Mouse (Mus musculus): ENCODE measurements around the gene Prkacb.
"Not testable (repeated sequence)": the region's sequence is repeated elsewhere in the genome, so short reads cannot be mapped to it uniquely, and the experiment has no call there.

The Prkacb gene

DNA sequence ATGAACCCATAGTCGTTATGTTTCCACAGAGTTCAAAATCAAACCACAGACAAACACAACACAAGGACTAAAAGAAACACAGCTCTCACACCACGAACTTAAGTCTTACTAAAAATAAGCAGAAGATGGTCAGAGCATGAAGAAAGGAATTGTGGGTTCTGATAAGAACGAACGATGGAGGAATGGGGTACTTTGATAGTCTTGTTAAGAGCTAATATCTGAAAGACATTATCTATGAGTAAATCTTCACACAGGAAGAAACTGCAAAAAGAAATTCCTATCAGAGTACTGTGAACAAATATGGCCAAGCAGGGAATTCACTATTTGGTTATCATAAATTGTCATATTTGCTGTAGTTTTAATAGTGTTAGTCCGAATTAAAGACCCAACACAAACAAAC lies 36.1 kb downstream of the Prkacb start:
- DNase-seq, result no peak

DNA sequence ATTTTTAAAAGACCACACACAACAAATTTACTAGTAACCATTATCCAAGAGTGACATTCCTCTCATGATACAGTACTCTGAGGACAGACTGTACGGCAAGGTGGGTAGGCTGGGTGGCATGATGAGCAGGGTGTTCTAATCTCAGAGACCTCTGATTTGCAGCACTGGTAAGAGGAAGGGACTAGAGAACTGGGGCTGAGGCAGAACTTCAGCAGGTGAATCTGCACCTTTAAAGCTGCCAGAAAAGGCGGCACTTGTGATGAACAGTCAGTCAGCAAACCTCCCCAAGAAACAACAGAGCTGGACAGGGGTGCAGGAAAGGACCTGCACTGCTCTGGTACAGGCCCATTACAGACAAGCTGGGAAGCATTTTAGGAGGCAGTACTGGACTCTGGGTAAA lies 41.9 kb downstream of the Prkacb start:
- no peak for DNase-seq

DNA sequence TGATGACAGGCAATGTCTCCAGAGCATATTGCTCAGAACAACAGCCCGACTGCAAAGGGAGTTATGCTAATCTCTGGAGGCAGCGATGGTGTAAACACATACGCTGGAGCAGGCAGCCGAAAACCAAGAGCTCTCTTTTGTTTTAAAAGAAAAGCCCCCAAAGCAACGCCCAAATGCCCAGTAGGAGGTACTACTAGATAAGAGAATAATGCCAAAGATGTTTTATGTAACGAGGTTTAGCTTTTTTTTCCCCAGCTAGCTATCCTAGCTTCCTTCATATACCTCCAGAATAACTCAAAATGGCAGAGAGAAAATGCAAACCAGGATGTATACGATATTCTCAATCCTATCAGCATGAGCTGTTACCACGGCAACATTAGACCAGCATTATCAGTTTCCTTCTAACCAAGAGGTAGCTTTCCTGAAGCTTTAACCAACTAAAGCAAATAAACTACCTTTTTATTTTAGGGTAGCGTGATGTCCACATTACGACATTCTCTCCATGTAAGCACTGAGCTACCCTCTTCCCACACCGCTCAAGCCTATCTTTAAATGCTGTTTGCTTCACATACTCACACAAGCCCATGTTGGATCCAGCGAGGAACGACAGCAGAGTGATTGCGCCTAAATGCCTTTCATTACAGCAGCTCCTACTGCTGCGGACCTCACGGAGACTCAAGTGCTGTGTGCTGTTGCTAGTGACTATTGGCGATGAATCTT lies 42.7 kb downstream of the Prkacb start:
- DNase-seq, result no peak

DNA sequence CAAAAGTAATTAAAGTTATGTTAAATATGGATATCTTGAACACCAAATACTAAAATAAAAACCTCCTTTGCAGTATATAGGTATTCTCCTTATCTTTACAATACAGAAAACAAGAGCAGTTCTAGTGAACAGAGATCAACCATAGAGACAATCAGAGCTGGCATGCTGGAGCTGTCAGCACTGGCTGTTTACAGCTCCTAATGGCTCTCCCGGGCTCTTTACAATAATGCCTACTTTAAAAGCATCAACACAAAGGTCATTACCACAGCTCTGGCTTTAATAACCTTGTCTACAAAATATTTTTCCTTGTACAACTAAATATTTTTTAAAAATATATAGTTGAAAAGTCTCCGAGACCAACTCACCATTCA lies 43.2 kb downstream of the Prkacb start:
- no peak for DNase-seq

DNA sequence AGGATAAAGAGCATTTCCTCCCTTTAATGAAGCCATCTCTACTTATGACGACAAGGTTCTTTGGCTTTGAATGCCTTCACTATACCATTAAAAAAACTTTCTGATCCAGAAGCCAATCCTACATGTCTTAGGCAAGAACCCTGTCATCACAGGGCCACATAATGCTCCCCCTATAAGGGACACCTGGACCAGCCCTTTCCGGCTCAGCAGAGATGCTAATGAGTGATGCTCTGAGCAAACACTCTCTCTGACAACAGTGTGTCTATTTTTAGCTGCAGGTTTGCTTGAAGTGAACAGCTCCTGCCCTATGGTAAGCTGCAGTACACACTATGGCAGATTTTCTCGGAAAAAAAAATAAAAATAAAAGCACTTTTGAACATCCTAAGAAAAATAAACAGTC lies 43.9 kb downstream of the Prkacb start:
- no peak for DNase-seq

DNA sequence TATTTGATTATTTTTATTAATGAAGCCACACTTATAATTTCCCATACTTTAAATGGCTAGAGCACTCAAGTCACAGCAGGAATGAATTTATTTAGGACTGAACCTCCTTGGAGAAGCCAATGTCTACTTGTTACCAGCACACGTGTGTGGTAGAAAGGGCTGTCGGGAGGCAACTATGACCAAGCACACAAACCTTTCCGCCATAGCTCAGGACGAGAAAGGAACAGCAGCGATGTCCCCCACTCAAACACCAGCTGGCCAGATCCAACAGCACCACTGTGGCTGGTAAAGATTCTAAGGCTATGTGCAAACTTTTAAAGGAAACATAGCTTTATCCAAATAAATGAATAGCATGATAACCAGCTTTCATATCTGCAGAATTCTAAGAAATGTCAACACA lies 44.4 kb downstream of the Prkacb start:
- no peak for DNase-seq

DNA sequence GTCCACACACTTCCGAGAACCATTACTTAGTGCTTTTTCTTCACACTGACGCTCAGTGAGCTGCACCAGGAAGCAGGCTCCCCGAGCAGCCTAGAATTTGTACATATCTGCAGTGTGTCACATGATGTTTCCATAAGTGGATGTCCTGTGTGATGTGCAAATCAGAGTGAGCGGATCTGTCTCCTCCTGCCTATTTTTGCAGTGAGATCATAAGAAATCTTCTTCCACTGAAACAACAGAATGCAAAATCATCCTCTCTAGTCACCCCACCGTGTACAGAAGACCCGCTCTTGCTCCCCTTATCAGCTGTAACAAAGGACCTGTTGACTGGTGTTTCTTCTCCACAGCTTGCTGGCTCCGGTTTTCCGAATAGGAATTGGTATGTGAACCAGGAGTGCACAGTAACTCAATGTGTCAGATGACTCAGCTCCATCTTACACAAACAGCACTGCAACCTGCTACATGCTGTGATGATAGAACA lies 46.0 kb downstream of the Prkacb start:
- no peak for DNase-seq

DNA sequence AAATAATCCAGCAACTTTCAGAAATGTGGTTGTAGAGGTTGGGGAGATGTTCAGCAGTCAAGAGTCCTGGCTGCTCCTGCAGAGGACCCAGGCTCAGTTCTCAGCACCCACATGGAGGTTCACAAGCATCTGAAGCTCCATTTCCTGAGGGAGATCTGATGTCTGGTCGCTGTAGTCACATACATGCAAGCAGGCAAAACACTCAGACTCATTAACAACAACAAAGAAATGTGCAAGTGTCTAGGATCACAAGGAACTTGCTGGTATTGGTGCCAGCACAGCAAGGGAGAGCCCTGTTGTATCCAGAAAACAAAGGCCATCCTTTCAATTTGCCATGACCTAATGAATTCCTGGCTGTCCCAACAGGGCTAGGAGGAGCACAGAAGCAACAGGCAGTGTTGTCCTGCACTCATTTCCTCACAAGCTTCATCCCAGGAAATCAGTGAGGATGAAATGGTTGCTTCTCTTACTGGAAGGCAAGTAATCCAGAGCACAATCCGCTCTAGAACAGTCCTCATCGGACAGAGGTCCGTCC lies 46.7 kb downstream of the Prkacb start:
- DNase-seq, result no peak

DNA sequence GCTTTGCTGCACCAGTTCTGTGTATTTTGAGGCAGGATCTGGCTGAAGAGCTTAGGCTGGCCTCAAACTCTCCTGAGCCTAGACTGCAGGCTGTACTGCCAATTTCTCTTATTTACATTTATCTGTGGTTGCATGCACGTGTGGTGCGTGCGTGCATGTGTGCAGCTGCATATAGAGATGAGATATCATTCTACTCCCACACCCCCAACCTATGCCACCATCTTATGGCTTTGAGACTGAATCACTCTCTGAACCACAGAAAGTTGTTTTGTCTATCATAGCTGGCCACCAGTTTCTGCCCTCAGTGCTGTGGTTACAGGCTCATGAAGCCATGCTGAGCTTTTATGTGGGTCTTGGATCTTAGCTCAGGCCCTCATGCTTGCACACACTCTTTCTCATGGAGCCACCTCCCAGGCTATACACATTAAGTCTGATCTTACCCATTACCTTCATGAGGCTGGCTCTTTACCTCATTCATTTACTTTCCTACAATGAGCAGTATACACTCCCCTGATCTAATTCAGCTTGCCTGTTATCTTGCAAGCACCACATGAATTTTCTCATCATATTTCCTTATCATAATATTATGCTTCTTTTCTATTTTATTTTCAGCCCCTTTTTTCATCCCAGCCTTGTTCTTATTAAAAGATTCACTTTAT lies 47.8 kb downstream of the Prkacb start:
- no peak for DNase-seq

DNA sequence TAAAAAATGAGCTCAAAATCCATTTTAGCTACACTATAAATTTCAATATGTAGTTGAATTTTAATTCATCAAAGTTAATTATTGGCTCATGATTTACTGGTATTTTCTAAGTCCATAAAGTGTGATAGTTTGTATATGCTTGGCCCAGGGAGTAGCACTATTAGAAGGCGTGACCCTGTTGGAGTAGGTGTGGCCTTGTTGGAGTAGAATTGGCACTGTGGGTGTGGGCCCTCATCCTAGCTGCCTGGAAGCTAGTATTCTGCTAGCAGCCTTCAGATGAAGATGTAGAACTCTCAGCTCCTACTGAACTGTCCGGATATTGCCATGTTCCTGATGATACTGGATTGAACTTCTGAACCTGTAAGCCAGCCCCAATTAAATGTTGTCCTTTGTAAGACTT lies 49.7 kb downstream of the Prkacb start:
- DNase-seq, result not testable (repeated sequence)

DNA sequence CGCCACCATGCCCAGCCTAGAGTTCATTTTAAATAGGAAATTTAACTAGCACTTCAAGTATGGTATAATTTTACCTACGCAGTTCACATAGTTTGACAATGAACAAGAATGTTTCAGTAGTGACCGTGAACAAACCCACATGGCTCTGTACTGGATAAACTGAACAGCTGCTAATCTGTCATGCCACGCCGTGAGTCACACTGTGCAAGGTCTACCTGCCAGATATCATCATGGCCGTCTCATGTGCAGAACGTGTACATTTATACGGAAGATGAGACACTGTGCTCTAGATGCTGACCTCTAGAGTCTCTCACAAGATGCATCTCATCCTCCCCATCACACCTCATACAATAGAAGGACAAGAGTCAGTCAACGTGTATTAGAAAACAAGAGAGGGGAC lies 51.5 kb downstream of the Prkacb start:
- DNase-seq, result no peak

DNA sequence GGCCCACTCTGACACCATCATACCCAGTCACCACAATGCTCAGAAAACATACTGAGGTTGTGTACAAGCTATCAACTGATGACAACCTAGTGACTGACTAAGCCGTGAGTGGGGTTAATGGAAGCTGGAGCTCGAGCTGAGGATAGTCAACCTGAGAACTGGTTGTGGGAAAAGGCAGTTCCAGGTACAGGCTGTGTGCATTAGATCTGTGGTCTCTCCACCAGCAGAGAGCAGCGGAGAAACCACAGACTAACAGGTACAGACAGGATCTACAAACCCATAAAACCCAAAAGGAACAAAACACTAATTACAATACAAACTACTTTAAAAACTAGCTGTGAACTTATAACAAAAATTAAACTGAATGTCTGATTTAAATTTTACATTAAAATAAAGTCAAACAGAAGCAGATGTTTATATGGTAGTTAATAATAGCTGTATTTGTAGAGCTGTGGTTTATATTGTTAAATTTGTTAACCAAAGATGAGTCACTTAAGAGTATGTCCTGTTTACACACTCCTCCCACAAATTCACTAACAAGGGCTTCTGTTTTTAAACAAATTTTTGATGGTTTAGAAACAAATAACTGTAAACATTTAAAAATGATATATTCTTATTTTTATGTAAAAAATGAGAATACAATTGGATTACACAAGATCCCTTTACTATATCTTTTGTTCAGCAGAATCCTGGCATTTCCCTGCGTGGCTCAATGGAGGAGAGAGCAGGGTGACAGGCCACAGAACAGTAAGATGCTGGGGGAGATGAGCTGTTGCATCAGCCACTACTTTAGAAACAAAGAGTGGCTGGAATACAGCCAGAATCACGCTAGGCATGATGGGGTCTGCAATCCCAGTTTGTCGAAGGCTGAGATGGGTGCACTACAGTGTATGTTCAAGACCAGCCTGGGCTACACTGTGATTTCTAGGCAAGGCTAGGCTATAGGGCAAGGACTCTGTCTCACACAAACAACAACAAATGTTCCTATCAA lies 54.5 kb downstream of the Prkacb start:
- DNase-seq, result no peak

DNA sequence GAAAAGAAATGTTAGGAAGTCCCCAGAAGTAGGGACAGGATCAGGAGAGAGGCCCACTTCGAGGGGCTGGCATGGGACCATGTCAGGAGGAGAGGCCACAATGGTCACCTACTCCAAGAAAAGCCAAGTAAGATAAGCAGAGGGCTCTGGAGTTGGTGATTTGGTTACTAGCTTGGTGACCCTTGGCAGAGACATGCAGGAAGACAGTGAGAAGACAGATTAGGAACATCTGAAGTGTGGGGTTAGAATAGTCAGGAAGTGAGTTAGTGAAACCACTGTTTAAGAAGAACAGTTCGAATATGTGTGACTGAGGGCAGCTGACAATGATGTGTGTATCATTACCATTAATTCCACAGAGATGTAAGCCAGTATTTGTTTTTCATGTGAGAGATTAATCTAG lies 58.5 kb downstream of the Prkacb start:
- no peak for DNase-seq

DNA sequence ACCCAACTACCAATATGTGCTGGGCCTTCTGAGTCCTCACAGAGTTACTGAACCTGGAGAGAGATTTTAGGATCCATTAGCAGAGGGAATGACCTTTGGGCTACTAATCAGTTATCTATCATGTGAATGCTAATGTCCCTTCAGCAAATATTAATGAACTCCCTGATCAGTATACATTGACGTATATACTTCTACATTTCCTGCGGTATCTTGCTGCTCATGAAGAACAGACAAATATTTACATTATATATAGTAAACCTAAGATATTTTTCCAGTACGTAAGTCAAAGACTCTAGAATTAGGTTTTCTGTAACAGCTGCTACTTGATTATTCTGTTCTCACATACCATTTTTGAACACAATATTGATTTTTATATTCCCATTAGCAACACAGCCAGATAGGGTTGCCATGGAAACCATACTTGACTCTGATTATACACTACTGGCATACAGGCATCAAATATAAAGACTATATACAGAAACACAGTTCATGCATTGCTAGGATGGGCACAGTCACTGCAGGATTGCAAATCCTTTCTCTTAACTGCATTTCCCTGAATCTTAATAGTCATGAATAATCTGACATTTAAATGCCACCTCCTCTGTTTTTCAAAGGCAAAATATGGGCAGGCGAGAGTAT lies 71.1 kb downstream of the Prkacb start:
- no peak for DNase-seq

DNA sequence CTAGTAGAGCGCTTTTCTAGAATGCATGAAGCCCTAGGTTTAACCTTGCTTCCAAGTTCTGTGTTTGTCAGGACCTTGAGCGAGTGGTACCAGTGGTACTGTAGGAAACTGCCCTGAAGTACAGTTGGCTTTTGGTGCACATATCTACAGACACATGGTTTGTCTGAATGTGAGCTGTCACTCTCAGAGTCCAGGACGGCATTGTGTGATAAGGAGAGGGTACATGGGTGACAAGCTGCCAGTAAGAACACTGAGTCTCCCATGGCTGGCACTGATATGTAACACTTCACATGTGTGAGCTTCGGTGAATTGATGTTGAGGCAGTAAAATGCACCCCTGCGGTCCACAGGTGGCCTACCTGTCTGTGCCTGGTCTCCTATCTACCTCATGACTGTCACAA lies 71.6 kb downstream of the Prkacb start:
- no peak for DNase-seq

DNA sequence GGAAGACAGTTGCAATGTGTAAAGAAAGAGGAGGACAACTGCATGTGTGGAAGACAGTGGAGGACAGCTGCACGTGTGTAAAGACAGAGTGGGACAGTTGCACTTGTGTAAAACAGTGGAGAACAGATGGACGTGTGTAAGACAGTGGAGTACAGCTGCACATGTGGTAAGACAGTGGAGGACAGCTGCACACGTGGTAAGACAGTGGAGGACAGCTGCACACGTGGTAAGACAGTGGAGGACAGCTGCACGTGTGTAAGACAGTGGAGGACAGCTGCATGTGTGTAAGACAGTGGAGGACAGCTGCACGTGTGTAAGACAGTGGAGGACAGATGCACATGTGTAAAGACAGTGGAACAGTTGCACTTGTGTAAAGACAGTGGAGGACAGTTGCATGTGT lies 76.6 kb downstream of the Prkacb start:
- not testable (repeated sequence) for DNase-seq

DNA sequence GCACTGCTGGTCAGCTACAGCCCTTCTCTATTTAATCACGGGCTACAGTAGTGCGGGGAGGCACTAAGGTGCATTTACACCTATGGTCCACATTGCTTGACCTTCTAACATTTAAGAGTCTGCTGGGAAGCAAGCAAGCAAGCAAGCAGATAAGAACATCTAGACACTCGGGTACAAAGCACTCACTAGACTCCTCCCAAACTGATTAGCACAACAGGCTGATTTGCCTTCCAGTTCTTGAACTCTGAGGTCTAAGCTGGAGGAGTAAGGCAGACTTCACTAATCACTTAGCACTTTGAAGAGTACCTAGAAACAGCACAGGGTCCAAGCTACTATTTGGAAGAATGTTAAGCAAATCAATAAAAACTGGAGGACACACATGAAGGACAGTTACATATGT lies 77.1 kb downstream of the Prkacb start:
- DNase-seq, result no peak

DNA sequence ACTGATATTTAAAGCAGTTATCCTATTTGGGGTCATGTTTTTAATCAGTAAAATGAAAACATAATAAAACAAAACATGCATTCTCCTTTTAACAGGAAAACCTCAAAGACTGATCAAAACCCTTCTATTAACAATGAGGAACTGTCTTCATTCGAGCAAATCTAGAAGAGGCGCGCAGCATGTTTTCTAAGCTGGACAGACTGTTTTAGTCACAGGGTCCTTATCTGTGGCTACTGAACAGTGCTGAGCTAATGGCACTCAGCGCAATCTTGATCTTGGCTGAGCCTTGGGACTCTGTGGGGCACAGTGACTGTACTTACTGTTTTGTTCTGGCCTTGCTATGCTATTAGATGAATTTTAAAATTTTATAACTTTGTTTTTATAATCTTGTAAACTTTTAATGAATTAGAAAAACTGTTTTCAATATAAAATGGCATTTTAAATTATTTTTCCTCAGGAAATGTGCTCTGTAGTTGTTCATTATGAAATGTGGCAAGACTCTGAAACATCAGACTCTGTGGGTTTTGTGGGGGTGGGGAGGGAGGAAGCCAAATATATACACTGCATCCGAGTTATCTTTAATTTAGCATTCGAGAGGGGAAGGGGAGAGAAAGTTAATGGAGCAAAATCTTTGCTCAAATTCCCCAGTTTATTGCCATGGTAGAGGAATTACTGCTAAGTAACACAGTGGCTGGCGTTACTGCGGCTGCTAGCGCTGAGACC lies 77.7 kb downstream of the Prkacb start:
- DNase-seq, result no peak

DNA sequence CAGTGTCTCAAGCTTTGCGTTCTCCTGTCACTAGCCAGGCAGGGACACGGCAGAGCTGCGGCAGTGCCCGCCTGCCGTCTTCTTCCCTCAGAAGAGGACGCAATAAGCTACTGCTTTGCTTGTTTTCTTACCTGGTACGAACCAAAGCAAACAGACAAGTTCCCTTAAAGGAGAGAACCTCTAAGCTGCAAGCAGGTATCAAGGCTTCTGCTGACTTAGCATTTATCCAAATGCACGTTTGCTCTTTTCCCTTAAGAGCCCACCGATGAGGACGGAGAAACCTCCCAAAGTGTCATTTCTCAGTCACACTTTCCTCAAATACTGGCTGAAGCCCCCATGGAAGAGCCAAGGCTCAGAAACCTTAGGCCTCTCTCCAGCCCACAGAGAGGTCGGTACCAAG lies 81.3 kb downstream of the Prkacb start:
- DNase-seq, result no peak

DNA sequence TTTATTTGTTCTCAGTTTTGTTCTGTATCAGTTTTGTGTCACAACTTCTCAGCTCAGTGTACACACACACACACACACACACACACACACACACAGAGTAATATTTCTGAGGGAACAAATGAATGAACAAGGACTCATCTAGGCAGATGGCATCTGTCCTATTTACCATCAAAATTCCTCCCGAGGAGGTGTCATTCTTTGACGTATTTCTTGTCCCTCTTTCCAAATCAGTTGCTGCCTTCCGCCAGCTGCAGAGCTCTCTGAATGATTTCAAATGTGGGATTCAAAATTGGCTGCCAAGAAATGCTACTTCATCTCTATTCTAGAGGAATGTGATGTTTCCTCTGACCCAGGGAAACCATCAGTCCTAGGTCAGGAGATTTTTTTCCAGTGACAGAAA lies 89.8 kb downstream of the Prkacb start:
- no peak for DNase-seq

DNA sequence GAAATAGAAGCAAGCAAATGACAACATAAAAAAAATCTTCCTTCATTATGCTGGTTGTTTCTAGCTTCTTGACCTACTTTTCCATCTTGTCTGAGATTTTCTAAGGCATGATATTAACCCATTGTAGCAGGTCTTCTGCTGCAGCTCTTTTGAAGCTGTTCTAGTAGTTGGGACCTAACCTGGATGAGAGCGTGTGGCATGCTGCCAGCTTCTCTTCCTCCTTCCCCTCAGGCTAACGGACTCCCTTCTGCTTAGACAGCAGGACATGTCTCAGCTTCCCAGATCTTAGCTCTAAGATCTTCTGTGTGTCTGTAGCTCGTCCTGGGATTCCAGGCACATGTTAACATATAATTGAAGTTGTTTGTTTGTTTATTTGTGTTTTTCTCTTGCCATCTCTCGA lies 93.1 kb downstream of the Prkacb start:
- no peak for DNase-seq

DNA sequence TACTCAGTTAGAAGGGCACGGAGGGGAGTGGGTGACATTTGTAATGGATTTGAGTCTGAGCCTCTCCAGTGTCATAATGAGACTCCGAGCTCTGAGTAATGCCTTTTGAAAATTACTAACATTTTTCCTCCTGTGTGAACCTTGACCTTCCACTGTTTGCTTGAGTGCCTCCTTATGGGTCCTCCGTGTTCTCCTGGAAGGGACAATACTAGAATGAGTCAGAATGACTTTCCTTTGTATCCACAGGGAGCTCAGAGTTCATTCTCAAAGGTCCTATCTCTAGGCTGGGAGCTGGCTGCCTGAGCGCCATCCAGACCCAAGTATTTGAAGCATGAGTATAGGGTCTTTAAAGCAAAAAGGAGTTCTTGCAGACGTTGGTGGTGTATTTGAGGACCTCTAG lies 94.5 kb downstream of the Prkacb start:
- no peak for DNase-seq
